8 mouse cellular contexts compared by ENCODE assay signal in genomic region chr5:32197698-32198097, GRCm38 (mm10). TPM values are rescaled to one million over a fixed set of nuclear protein-coding genes. Genes with fewer than 3 reads are reported as not detected.
DNase-seq lines count a peak whose midpoint lies in the region; ATAC-seq and TF ChIP-seq lines count a peak whose summit lies in the region.

No protein-coding gene starts in this region.

- no peaks in the 10 kb centered on the region for H3K9me3 ChIP-seq in embryonic facial prominence, embryonic 10.5 days
- H3K9me3 ChIP-seq in kidney, embryonic 15.5 days (replicated peaks), result no peaks in the 10 kb centered on the region
- H3K9me3 ChIP-seq in limb, embryonic 15.5 days, result no peaks in the 10 kb centered on the region
- H3K9me3 ChIP-seq in stomach, postnatal 0 days (ENCODE audit: control insufficient read depth, low read length), result no peaks in the 10 kb centered on the region

- H3K4me2 ChIP-seq in kidney, embryonic 15.5 days, result no peak overlapping the region
- H3K4me2 ChIP-seq in limb, embryonic 15.5 days, result no peak overlapping the region
- H3K4me2 ChIP-seq in stomach, postnatal 0 days (replicated peaks; ENCODE audit: low read depth), result no peak overlapping the region

- no peak overlapping the region for H3K9ac ChIP-seq in kidney, embryonic 15.5 days
- no peak overlapping the region for H3K9ac ChIP-seq in limb, embryonic 15.5 days
- no peak overlapping the region for H3K9ac ChIP-seq in stomach, postnatal 0 days (ENCODE audit: low read length)

- DNase-seq in B cell, adult 2 months, result peak; percentile 88 to 89
- peak; percentile 97 for DNase-seq in adrenal gland, postnatal 10 days
- peak; percentile 87 for DNase-seq in embryonic facial prominence, embryonic 10.5 days (ENCODE audit: low spot score)
- DNase-seq in heart, adult 18-20 months, result peak; percentile 93 to 97
- DNase-seq in natural killer cell, adult 2 months (ENCODE audit: low spot score in 2 of 2), result peak; percentile 84 to 88
- peak; percentile 94 for DNase-seq in stomach, postnatal 0 days (ENCODE audit: low spot score)

- no peak for TF ChIP-seq EP300 in stomach, postnatal 0 days (optimal IDR thresholded peaks at IDR 0.05)

- TF ChIP-seq CTCF in stomach, postnatal 0 days (IDR thresholded peaks at IDR 0.05; ENCODE audit: low read depth), result peak; percentile 98

- no peaks in the 10 kb centered on the region for H3K27me3 ChIP-seq in embryonic facial prominence, embryonic 10.5 days (replicated peaks; ENCODE audit: low read depth, poor library complexity, severe bottlenecking)
- no peaks in the 10 kb centered on the region for H3K27me3 ChIP-seq in kidney, embryonic 15.5 days
- no peaks in the 10 kb centered on the region for H3K27me3 ChIP-seq in limb, embryonic 15.5 days
- H3K27me3 ChIP-seq in stomach, postnatal 0 days (ENCODE audit: control insufficient read depth, insufficient read depth, low read length), result no peaks in the 10 kb centered on the region

- no peak overlapping the region for H3K4me3 ChIP-seq in embryonic facial prominence, embryonic 10.5 days
- H3K4me3 ChIP-seq in kidney, embryonic 15.5 days (replicated peaks), result no peak overlapping the region
- no peak overlapping the region for H3K4me3 ChIP-seq in limb, embryonic 15.5 days
- no peak overlapping the region for H3K4me3 ChIP-seq in stomach, postnatal 0 days (ENCODE audit: low read depth, low read length)

- peaks cover 9% of the 10 kb centered on the region; the same call in 1 of the 2 replicates for H3K4me1 ChIP-seq in embryonic facial prominence, embryonic 10.5 days
- peaks cover 8% of the 10 kb centered on the region; the same call in 1 of the 2 replicates for H3K4me1 ChIP-seq in kidney, embryonic 15.5 days
- peaks cover 3% of the 10 kb centered on the region; the same call in 1 of the 2 replicates for H3K4me1 ChIP-seq in limb, embryonic 15.5 days
- H3K4me1 ChIP-seq in stomach, postnatal 0 days (replicated peaks; ENCODE audit: control insufficient read depth, insufficient read depth), result no peaks in the 10 kb centered on the region

- H3K27ac ChIP-seq in embryonic facial prominence, embryonic 10.5 days (replicated peaks), result no peak overlapping the region
- no peak overlapping the region for H3K27ac ChIP-seq in kidney, embryonic 15.5 days
- no peak overlapping the region for H3K27ac ChIP-seq in limb, embryonic 15.5 days
- no peak overlapping the region for H3K27ac ChIP-seq in stomach, postnatal 0 days (replicated peaks)

- no peaks in the 10 kb centered on the region for H3K36me3 ChIP-seq in embryonic facial prominence, embryonic 10.5 days (replicated peaks)
- no peaks in the 10 kb centered on the region for H3K36me3 ChIP-seq in kidney, embryonic 15.5 days
- H3K36me3 ChIP-seq in limb, embryonic 15.5 days, result no peaks in the 10 kb centered on the region
- no peaks in the 10 kb centered on the region for H3K36me3 ChIP-seq in stomach, postnatal 0 days (ENCODE audit: control insufficient read depth, insufficient read depth, low read length)

- 15% methylated on average over 4 of the region's 4 CpGs for WGBS in embryonic facial prominence, embryonic 10.5 days
- WGBS in kidney, embryonic 15.5 days, result 14% methylated on average over 4 of the region's 4 CpGs
- WGBS in limb, embryonic 15.5 days, result 15% methylated on average over 4 of the region's 4 CpGs
- 7% methylated on average over 4 of the region's 4 CpGs for WGBS in stomach, postnatal 0 days

- ATAC-seq in kidney, embryonic 15.5 days (replicated peaks; ENCODE audit: low FRiP score), result peak; percentile 78; the same call in 1 of the 2 replicates
- ATAC-seq in limb, embryonic 15.5 days (ENCODE audit: insufficient number of reproducible peaks, low FRiP score, low TSS enrichment, low read depth), result 0 out of 2 replicates have a peak, but pooled peaks have one; percentile 25
- ATAC-seq in stomach, postnatal 0 days (ENCODE audit: low FRiP score, low TSS enrichment), result peak; percentile 85

RNA-seq across cellular contexts. Expression of gene Plb1, which starts 34.8 kb away (rescaled TPM):
- total RNA-seq in adrenal gland, postnatal 10 days (2021), result under 1 TPM; 0.15 TPM
- polyA plus RNA-seq in embryonic facial prominence, embryonic 10.5 days (2016; fragmentation: Nextera tagmentation; extraction: Ambion mirVana), result 0.06 TPM in 1 of 2 replicates, not detected in the other
- 1 to 10 TPM; 1.1 to 1.8 TPM for total RNA-seq in heart, adult 18-20 months (2021)
- 0.17 and 0.30 TPM in 2 replicates for polyA plus RNA-seq in kidney, embryonic 15.5 days (2015; fragmentation: Nextera tagmentation; extraction: Ambion mirVana)
- 1.0 and 1.6 TPM in 2 replicates for polyA plus RNA-seq in limb, embryonic 15.5 days (2015; fragmentation: Nextera tagmentation; extraction: Ambion mirVana)
- polyA plus RNA-seq in stomach, postnatal 0 days (2015; fragmentation: Nextera tagmentation; extraction: Ambion mirVana), result 14.1 and 14.6 TPM in 2 replicates

Comparison
In these comparisons a context has a peak if more than half of its experiments do, and no peak if none do; other contexts are left out.
1. ATAC-seq: peak in every context shown above with its lines; median percentile 85 in stomach, postnatal 0 days; 78 in kidney, embryonic 15.5 days; 25 in limb, embryonic 15.5 days.